ENCODE assay signal across 8 mouse cellular contexts in the genomic region with DNA sequence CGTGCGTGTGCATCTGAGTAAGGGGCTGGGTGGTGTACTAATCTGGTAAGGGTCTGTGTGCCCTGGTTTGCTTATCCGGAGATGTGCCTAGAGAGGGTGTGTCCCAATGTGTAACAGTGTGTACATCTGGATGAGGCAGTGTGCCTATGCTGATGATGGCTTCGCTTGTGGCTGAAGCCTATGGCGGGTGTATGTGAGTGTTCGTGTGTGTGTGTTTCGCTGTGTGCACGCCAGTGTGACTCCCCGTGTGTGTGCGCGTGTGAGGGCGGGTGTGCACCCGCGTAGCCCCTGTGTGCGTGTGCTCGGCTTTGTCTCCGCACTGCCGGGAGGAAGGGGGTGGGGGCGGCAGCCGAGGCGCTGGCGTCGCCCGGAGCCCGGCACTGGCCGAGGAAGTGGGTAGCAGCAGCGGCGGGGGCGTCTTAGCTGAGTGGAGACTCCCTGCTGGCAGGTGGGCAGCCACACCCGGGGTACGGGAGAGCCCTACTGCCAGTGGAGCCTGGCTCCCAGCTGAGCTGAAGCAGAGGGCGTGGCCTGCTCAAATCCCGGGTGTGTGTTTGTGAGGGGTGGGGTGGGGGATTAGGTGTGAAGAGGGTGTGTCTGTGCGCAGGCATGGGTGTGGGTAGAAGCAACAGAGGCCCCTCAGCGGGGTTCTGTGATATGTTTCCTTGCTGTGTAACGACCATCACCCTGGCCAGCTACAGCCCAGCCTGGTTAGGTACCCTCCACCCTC. TPM values are rescaled to one million over a fixed set of nuclear protein-coding genes. Genes with fewer than 3 reads are reported as not detected.
A peak's percentile ranks its signal among the peaks of the same experiment; 100 is the strongest.
DNase-seq lines count a peak whose midpoint lies in the region; ATAC-seq and TF ChIP-seq lines count a peak whose summit lies in the region.

No protein-coding gene starts in this region.

- H3K4me1 ChIP-seq in ES-E14 (ENCODE audit: control insufficient read depth in 2 of 2, insufficient read depth in 2 of 2, low read length in 2 of 2, poor library complexity in 1 of 2): peaks cover 23 to 33% of the 10 kb centered on the region in 2 experiments
- peaks cover 2% of the 10 kb centered on the region; the same call in 1 of the 2 replicates for H3K4me1 ChIP-seq in embryonic facial prominence, embryonic 11.5 days (ENCODE audit: control insufficient read depth, insufficient read depth, low read length)
- H3K4me1 ChIP-seq in hindbrain, embryonic 15.5 days (replicated peaks): peaks cover 54% of the 10 kb centered on the region
- H3K4me1 ChIP-seq in limb, embryonic 10.5 days: peaks cover 21% of the 10 kb centered on the region
- peaks cover 25% of the 10 kb centered on the region for H3K4me1 ChIP-seq in midbrain, embryonic 12.5 days
- H3K4me1 ChIP-seq in stomach, embryonic 15.5 days: peaks cover 23% of the 10 kb centered on the region

- peak; percentile 40 to 44 for DNase-seq in adrenal gland, adult 18-20 months (ENCODE audit: low spot score in 2 of 2)
- DNase-seq in adrenal gland, adult 8-10 months: no peak
- no peak for DNase-seq in ES-E14 (ENCODE audit: low read depth, low spot score)
- DNase-seq in embryonic facial prominence, embryonic 11.5 days (ENCODE audit: low spot score): peak; percentile 42
- DNase-seq in limb, embryonic 10.5 days (ENCODE audit: low spot score): peak; percentile 55

- H3K9me3 ChIP-seq in ES-E14 (ENCODE audit: control insufficient read depth, insufficient read depth, low read depth, low read length): no peaks in the 10 kb centered on the region
- no peaks in the 10 kb centered on the region for H3K9me3 ChIP-seq in embryonic facial prominence, embryonic 11.5 days (replicated peaks; ENCODE audit: control insufficient read depth, low read length)
- no peaks in the 10 kb centered on the region for H3K9me3 ChIP-seq in hindbrain, embryonic 15.5 days
- no peaks in the 10 kb centered on the region for H3K9me3 ChIP-seq in limb, embryonic 10.5 days (replicated peaks)
- H3K9me3 ChIP-seq in midbrain, embryonic 12.5 days: no peaks in the 10 kb centered on the region
- no peaks in the 10 kb centered on the region for H3K9me3 ChIP-seq in stomach, embryonic 15.5 days

- H3K9ac ChIP-seq in ES-E14 (ENCODE audit: insufficient read depth, low read depth, low read length, poor library complexity, severe bottlenecking): peak overlapping the region; percentile 58
- peak overlapping the region; percentile 73 for H3K9ac ChIP-seq in embryonic facial prominence, embryonic 11.5 days (replicated peaks; ENCODE audit: low read length)
- H3K9ac ChIP-seq in hindbrain, embryonic 15.5 days: peak overlapping the region; percentile 95
- H3K9ac ChIP-seq in midbrain, embryonic 12.5 days (replicated peaks): peak overlapping the region; percentile 68
- H3K9ac ChIP-seq in stomach, embryonic 15.5 days: peak overlapping the region; percentile 56; the same call in 1 of the 2 replicates

- H3K4me2 ChIP-seq in embryonic facial prominence, embryonic 11.5 days (ENCODE audit: low read depth, low read length): peak overlapping the region; percentile 91
- H3K4me2 ChIP-seq in hindbrain, embryonic 15.5 days: peak overlapping the region; percentile 76
- peak overlapping the region; percentile 93 for H3K4me2 ChIP-seq in midbrain, embryonic 12.5 days (replicated peaks)
- H3K4me2 ChIP-seq in stomach, embryonic 15.5 days: peak overlapping the region; percentile 98

- 1% methylated on average over 36 of the region's 36 CpGs for WGBS in embryonic facial prominence, embryonic 11.5 days
- under 1% methylated on average over 35 of the region's 36 CpGs for WGBS in hindbrain, embryonic 15.5 days
- WGBS in limb, embryonic 10.5 days: under 1% methylated on average over 36 of the region's 36 CpGs
- 1% methylated on average over 36 of the region's 36 CpGs for WGBS in midbrain, embryonic 12.5 days
- under 1% methylated on average over 36 of the region's 36 CpGs for WGBS in stomach, embryonic 15.5 days

- in situ Hi-C loops in ES-E14 (cut with MboI; ENCODE audit: low sequenced_read_pairs in 2 of 2, unreplicated experiment in 2 of 2): no loop called here

- H3K27me3 ChIP-seq in embryonic facial prominence, embryonic 11.5 days (ENCODE audit: control insufficient read depth, insufficient read depth, low read length): peaks cover 15% of the 10 kb centered on the region
- no peaks in the 10 kb centered on the region for H3K27me3 ChIP-seq in hindbrain, embryonic 15.5 days
- H3K27me3 ChIP-seq in limb, embryonic 10.5 days (ENCODE audit: low read depth, poor library complexity, severe bottlenecking): peaks cover 94% of the 10 kb centered on the region
- H3K27me3 ChIP-seq in midbrain, embryonic 12.5 days: peaks cover 65% of the 10 kb centered on the region
- peaks cover 19% of the 10 kb centered on the region for H3K27me3 ChIP-seq in stomach, embryonic 15.5 days (replicated peaks)

- H3K4me3 ChIP-seq in ES-E14 (ENCODE audit: insufficient read depth in 1 of 2, low read depth in 1 of 2, low read length in 2 of 2, poor library complexity in 1 of 2, severe bottlenecking in 1 of 2): peak overlapping the region; percentile 72 to 88
- H3K4me3 ChIP-seq in embryonic facial prominence, embryonic 11.5 days (ENCODE audit: low read depth, low read length): peak overlapping the region; percentile 65
- peak overlapping the region; percentile 93 for H3K4me3 ChIP-seq in hindbrain, embryonic 15.5 days
- H3K4me3 ChIP-seq in limb, embryonic 10.5 days: peak overlapping the region; percentile 66
- H3K4me3 ChIP-seq in midbrain, embryonic 12.5 days: peak overlapping the region; percentile 67
- peak overlapping the region; percentile 63 for H3K4me3 ChIP-seq in stomach, embryonic 15.5 days (replicated peaks)

- H3K36me3 ChIP-seq in ES-E14 (ENCODE audit: control insufficient read depth, insufficient read depth, low read length, poor library complexity, severe bottlenecking): no peaks in the 10 kb centered on the region
- H3K36me3 ChIP-seq in embryonic facial prominence, embryonic 11.5 days (replicated peaks; ENCODE audit: control insufficient read depth, insufficient read depth, low read depth, low read length): no peaks in the 10 kb centered on the region
- H3K36me3 ChIP-seq in hindbrain, embryonic 15.5 days: no peaks in the 10 kb centered on the region
- no peaks in the 10 kb centered on the region for H3K36me3 ChIP-seq in limb, embryonic 10.5 days
- no peaks in the 10 kb centered on the region for H3K36me3 ChIP-seq in midbrain, embryonic 12.5 days
- H3K36me3 ChIP-seq in stomach, embryonic 15.5 days: no peaks in the 10 kb centered on the region

- H3K27ac ChIP-seq in ES-E14 (ENCODE audit: insufficient read depth, low read depth, low read length, poor library complexity, severe bottlenecking): peak overlapping the region; percentile 41
- 0 out of 2 replicates have a peak overlapping the region, but pooled peaks have one; percentile 20 for H3K27ac ChIP-seq in embryonic facial prominence, embryonic 11.5 days (replicated peaks; ENCODE audit: low read depth, low read length)
- peak overlapping the region; percentile 97 for H3K27ac ChIP-seq in hindbrain, embryonic 15.5 days (replicated peaks)
- peak overlapping the region; percentile 84 for H3K27ac ChIP-seq in limb, embryonic 10.5 days
- H3K27ac ChIP-seq in midbrain, embryonic 12.5 days (replicated peaks): peak overlapping the region; percentile 79
- H3K27ac ChIP-seq in stomach, embryonic 15.5 days: peak overlapping the region; percentile 65

- ATAC-seq in embryonic facial prominence, embryonic 11.5 days (replicated peaks; ENCODE audit: insufficient number of reproducible peaks, low FRiP score, low TSS enrichment, low read depth): peak; percentile 73
- ATAC-seq in hindbrain, embryonic 15.5 days (ENCODE audit: low FRiP score, low read depth): peak; percentile 79
- peak; percentile 76 for ATAC-seq in midbrain, embryonic 12.5 days (ENCODE audit: low FRiP score, low read depth)
- peak; percentile 57 for ATAC-seq in stomach, embryonic 15.5 days (ENCODE audit: insufficient read depth, low FRiP score, low read depth)

TF ChIP-seq in ES-E14, 5 proteins besides CTCF, POLR2A, EP300 and RAD21:
- TF ChIP-seq HCFC1 (IDR thresholded peaks at IDR 0.05; ENCODE audit: borderline replicate concordance, insufficient read depth, low read length): no peak
- no peak for TF ChIP-seq ZNF384 (IDR thresholded peaks at IDR 0.05; ENCODE audit: low read depth, low read length)
- no peak for TF ChIP-seq ZC3H11A (IDR thresholded peaks at IDR 0.05; ENCODE audit: borderline replicate concordance, low read depth, low read length)
- TF ChIP-seq CHD2 (IDR thresholded peaks at IDR 0.05; ENCODE audit: low read depth, low read length): no peak
- TF ChIP-seq MAFK (IDR thresholded peaks at IDR 0.05; ENCODE audit: insufficient read depth, low read depth, low read length): no peak

RNA-seq across cellular contexts. Expression of a gene that starts 0.8 kb away (rescaled TPM):
- total RNA-seq in adrenal gland, adult 18-20 months (2021): 10 to 100 TPM; 67.0 to 75.9 TPM
- 100 to 1,000 TPM in 2 of 4 experiments, 10 to 100 TPM in 2; 72.4 to 109 (median 91.3) TPM for total RNA-seq in adrenal gland, adult 8-10 months (2022)
- 20.5 and 27.3 TPM in 2 replicates for total RNA-seq in ES-E14 (2012; rRNA removed)
- 3.2 and 3.3 TPM in 2 replicates for polyA plus RNA-seq in embryonic facial prominence, embryonic 11.5 days (2014; fragmentation: Nextera tagmentation; extraction: Ambion mirVana)
- 15.7 and 16.1 TPM in 2 replicates for polyA plus RNA-seq in hindbrain, embryonic 15.5 days (2015; fragmentation: Nextera tagmentation; extraction: Ambion mirVana)
- polyA plus RNA-seq in limb, embryonic 10.5 days (2016; fragmentation: Nextera tagmentation; extraction: Ambion mirVana): 0.46 and 1.1 TPM in 2 replicates
- polyA plus RNA-seq in midbrain, embryonic 12.5 days (2016; fragmentation: Nextera tagmentation; extraction: Ambion mirVana): 6.2 TPM in 2 replicates
- 3.0 and 3.3 TPM in 2 replicates for polyA plus RNA-seq in stomach, embryonic 15.5 days (2015; fragmentation: Nextera tagmentation; extraction: Ambion mirVana)

Comparison
In these comparisons a context has a peak if more than half of its experiments do, and no peak if none do; other contexts are left out.
1. DNase-seq: peak in adrenal gland, adult 18-20 months (2 of 2), embryonic facial prominence, embryonic 11.5 days (single experiment) and limb, embryonic 10.5 days (single experiment); none in adrenal gland, adult 8-10 months (single experiment) and ES-E14 (single experiment).
2. H3K27ac ChIP-seq: peak in every context shown above with its lines; median percentile 97 in hindbrain, embryonic 15.5 days; 84 in limb, embryonic 10.5 days; 79 in midbrain, embryonic 12.5 days; 65 in stomach, embryonic 15.5 days; 41 in ES-E14; 20 in embryonic facial prominence, embryonic 11.5 days.
3. Peak in every context shown above with its lines, with median percentiles within 50 percentile points of each other: H3K4me3 ChIP-seq, H3K9ac ChIP-seq, ATAC-seq and H3K4me2 ChIP-seq.